Mouse (Mus musculus): ENCODE data around the gene Iqschfp.
"Not testable (repeated sequence)": the region's sequence is repeated elsewhere in the genome, so short reads cannot be mapped to it uniquely, and the experiment has no call there.

Gene Iqschfp

DNA sequence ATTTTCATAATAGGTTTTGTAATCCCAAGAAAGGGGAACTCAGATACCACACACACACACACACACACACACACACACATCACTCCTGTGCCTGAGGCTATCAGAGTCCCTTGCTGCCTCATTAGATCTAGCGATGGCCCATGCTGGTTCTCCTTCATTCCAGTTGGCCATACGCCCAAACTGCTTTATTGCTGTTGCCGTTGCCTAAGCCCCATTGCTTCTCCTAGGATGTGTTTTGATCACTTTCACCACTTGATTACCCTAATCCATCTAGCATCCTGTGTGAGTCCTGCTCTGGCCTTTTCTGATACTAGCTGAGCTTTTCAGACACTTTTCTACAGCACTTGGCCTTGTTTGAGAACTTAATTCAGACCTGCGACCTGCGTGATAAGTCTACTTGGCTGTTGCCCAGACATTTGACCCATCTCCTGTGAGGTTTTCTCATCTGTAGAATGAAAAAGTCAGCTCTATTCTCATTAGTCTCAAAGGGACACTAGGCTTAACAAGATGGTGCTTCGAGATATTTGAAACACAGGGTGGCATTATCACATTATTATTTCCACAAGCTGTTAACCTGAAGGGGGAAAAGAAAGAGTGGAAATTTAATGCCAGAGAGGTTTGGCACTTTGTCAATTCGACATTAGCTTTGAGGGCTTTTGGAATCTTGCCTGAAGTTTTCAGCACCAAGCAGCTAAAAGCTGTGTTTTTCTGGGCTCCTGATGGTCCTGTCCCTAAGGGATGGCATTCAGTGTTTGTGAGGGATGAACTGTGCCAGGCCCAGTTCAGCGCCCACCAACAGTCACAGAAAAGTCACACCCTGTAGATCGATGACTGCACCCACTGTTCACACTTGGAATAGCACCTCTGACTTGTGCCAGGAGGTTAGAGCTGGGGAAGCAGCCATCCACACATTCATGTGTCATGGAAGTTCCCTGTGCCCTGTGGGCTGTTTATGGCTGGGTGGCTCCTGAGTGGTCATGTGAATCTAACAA, 179.7 kb downstream of the Iqschfp start:
- in situ Hi-C loops (cut with MseI, MboI): no loop called here

- in situ Hi-C loops (cut with MseI, MboI): no loop called here
Measured at GRCm38 (mm10) chr3:68077406-68077805, 185.4 kb downstream of the Iqschfp start.

- in situ Hi-C loops (cut with MseI, MboI): no loop called here
Measured at GRCm38 (mm10) chr3:68085024-68085423, 193.0 kb downstream of the Iqschfp start.

DNA sequence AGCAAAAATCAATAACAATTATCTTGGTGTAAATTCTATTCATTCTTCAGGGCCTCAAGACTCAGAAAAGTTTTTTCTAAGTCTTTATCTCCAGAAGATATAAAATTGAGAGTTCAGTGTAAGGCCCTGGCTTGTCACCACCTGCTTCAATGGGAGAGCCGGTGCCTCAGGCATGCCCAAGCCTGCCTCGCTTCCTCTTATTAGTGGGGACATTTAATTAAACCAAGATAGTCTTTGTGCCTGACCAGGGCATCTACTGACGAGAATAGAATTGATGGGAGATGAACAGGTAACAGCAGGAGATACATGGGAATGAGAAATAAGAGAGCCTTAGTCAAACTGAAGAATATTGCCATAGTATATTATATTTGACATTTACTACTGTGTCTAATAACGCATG, 200.1 kb downstream of the Iqschfp start:
- in situ Hi-C loops (cut with MseI, MboI): no loop called here

GRCm38 (mm10) chr3:68096724-68097431, 204.8 kb downstream of the Iqschfp start:
- in situ Hi-C loops (cut with MseI, MboI): no loop called here

GRCm38 (mm10) chr3:68099561-68099960, 207.5 kb downstream of the Iqschfp start:
- in situ Hi-C loops (cut with MseI, MboI): not testable (repeated sequence)

GRCm38 (mm10) chr3:68101343-68101742, 209.3 kb downstream of the Iqschfp start:
- in situ Hi-C loops (cut with MseI, MboI): no loop called here

DNA sequence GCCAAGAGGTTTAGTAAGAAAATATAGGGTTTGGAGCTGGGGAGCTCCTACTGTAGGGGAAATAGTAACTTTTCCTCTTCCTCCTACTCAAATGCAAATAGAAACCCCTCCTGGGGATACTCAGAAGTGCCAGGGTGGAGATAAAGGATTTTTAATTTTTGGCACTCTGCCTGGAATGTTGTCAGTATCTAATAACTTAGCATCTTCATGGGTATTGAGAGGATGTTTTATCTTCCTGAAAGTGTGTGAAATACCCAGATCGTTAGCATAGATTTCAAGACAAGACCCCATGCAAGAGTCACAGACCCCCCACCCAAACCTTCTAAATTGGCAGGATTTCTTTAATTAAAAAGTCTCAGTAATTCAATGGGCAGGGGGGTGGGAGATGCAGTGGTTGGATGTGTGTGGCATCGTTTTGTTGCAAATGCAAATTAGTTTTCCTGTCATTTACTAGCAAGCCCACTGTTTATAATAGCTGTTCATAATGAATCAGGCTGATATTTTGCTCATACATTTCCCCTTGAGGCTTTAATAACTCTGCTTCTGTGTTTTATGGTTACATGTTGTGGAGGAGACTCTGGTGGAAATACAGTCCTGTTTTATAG, 213.2 kb downstream of the Iqschfp start:
- in situ Hi-C loops (cut with MseI, MboI): no loop called here

- in situ Hi-C loops (cut with MseI, MboI): no loop called here
Measured at GRCm38 (mm10) chr3:68121338-68121737, 229.3 kb downstream of the Iqschfp start.

DNA sequence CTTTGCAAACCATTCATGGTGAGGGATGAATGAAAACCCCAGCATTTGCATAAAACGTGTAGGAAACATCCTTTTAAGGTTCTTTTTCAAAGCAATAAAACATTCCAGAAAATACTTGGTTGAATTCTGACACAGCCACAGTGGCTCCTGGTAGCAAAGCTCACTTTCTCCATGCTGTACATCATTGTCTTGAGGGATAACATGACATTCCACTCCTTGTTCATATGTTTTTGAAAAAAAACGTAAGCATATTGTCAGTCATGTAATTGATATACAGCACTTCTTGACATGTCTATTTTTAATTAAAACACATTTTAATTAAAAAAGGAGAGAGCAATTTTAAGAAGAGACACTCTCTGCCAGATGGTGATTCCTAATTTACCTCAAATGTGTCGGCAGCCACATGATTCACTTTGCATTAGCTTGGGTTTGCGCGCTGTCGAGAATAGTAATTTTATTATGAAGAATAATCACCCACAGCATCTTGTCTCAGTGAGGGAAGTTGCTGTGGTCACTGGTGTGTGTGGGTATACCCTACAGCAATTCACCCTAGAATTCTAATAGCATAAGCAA, 234.3 kb downstream of the Iqschfp start:
- in situ Hi-C loops (cut with MseI, MboI): no loop called here

GRCm38 (mm10) chr3:68130386-68130785, 238.4 kb downstream of the Iqschfp start:
- in situ Hi-C loops (cut with MseI, MboI): no loop called here

GRCm38 (mm10) chr3:68138833-68139627, 247.0 kb downstream of the Iqschfp start:
- in situ Hi-C loops (cut with MseI, MboI): no loop called here

DNA sequence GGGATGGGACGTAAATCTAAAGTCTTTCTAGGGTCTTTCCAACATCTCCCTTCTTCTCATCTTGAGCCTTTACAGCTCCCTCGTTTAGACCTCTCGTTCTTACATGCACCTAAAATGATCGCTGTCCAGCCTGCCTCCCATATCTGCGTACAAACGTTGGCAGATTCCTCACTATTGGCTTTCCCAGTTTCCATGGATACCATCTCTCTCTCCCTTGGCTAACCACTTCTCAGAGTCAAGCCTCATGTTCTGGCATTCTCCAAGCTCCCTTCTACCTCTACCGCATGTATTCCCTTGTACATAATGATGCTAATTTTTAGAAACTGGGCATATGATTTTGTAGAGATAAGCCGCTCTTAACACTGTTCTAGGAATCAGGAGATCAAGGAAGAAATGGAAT, 258.7 kb downstream of the Iqschfp start:
- in situ Hi-C loops (cut with MseI, MboI): no loop called here

GRCm38 (mm10) chr3:68160175-68160574, 268.1 kb downstream of the Iqschfp start:
- in situ Hi-C loops (cut with MseI, MboI): no loop called here

- in situ Hi-C loops (cut with MseI, MboI): no loop called here
Measured at GRCm38 (mm10) chr3:68160760-68161159, 268.7 kb downstream of the Iqschfp start.

GRCm38 (mm10) chr3:68178248-68178647, 286.2 kb downstream of the Iqschfp start:
- in situ Hi-C loops (cut with MseI, MboI): no loop called here

DNA sequence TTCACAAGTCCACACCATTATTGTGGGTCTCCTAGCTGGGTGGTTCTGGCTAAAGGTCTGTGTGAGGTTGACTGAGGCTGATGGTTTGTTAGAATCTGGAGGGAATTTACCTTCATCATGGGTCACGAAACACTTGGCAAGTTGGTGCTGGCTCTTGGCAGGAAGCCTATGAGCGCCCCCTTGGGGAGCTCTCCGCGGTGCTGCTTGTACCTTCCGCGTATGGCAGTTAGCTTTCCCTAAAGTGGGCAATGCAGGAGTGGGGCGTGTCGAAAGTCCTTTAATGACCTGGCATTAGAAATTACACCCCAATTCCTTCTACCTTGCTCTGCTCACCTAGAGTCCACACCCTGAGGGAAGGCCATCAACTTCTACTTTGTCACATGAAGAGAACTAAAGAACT, 295.4 kb downstream of the Iqschfp start:
- in situ Hi-C loops (cut with MseI, MboI): no loop called here

- in situ Hi-C loops (cut with MseI, MboI): no loop called here
Measured at GRCm38 (mm10) chr3:68189100-68189499, 297.1 kb downstream of the Iqschfp start.

DNA sequence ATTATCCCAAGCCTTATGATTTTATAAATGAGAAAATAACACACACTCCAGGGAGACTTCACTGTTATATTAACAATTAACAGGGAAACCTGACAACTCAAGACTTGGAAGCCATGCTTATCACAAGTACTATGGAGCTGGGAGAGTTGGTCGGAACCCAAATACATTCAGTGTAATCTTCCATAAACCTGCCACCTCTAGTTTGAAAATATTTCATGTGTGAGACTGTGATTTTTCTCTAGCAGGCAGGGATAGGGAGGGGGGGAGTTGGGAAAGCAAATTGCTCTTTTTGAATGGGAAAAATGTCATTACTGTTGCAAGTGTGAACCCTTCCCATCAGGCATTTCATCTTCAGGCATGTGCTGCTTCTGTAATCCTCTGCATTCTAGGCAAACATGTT, 304.9 kb downstream of the Iqschfp start:
- in situ Hi-C loops (cut with MseI, MboI): no loop called here

GRCm38 (mm10) chr3:68201214-68201613, 309.2 kb downstream of the Iqschfp start:
- in situ Hi-C loops (cut with MseI, MboI): no loop called here
